Mouse (Mus musculus) cortical plate, adult 2 months (tissue): ENCODE data around the gene Prm3.

ENCODE experiments used
- CTCF ChIP-seq: fragments of 200-500 bp; IDR thresholded peaks from 2 replicates; pipeline ENCODE4 v1.5.1; 2011; ENCODE audit warnings: mild to moderate bottlenecking, control low read depth, low read length; ENCODE audit not compliant: insufficient read depth; ENCODE audit errors: extremely low read depth
- POLR2A ChIP-seq: fragments of 200-500 bp; IDR thresholded peaks from 2 replicates; pipeline ENCODE4 v1.6.1; 2011; ENCODE audit warnings: mild to moderate bottlenecking, low read length, control low read depth; ENCODE audit not compliant: insufficient read depth; ENCODE audit errors: extremely low read depth

GRCm38 (mm10) chr16:10763540-10764264 is 27.0 kb downstream of the Prm3 start:
- TF ChIP-seq POLR2A (no peak), CTCF (no peak)
